Mouse (Mus musculus) liver, embryonic 18 days (tissue): ENCODE measurements around the gene Chtop. TPM values are rescaled to one million over a fixed set of nuclear protein-coding genes. Genes with fewer than 3 reads are reported as not detected.

Experiments used
- polyA plus RNA-seq: library from polyadenylated mRNA; depleted of rRNA; stranded (reverse); fragments of >200 nt; gene quantifications from 2 replicates; pipeline ENCODE4 v1.2.3, GENCODE M21; 2012; rRNA removed

Chtop gene
- 41.0 and 42.8 TPM in 2 replicates for polyA plus RNA-seq

GRCm38 (mm10) chr3:90508950-90509746, at the start of gene Chtop:
Gene Chtop (minus strand): TSS chr3:90509498.

GRCm38 (mm10) chr3:90537141-90537904, 28.0 kb upstream of the Chtop start, which contains the start of gene S100a16:
Gene S100a16 (plus strand): TSS chr3:90537254.

GRCm38 (mm10) chr3:90526580-90526979, 17.3 kb upstream of the Chtop start, which contains the start of gene S100a14:
Gene S100a14 (plus strand): TSS chr3:90526856.

GRCm38 (mm10) chr3:90513796-90514590, 4.7 kb upstream of the Chtop start, which contains the start of the genes S100a1 and S100a13:
Gene S100a1 (minus strand): TSS chr3:90514392.
Gene S100a13 (plus strand): TSS chr3:90514435.

GRCm38 (mm10) chr3:90490696-90491256, 18.5 kb downstream of the Chtop start, which contains the start of gene Snapin:
Gene Snapin (minus strand): TSS chr3:90491033.

GRCm38 (mm10) chr3:90475831-90476611, 33.3 kb downstream of the Chtop start, which contains the start of gene Ilf2:
Gene Ilf2 (plus strand): TSS chr3:90476126.

GRCm38 (mm10) chr3:90465686-90466310, 43.5 kb downstream of the Chtop start, which contains the start of gene Npr1:
Gene Npr1 (minus strand): TSS chr3:90465866.

Other genes starting within 250 kb of the Chtop start
- 4.3 and 5.1 TPM in 2 replicates for gene Dennd4b, start 244.3 kb downstream of the Chtop start, polyA plus RNA-seq
- gene Gatad2b, start 216.3 kb downstream of the Chtop start, polyA plus RNA-seq: 3.9 and 5.1 TPM in 2 replicates
- gene Slc27a3, start 119.6 kb downstream of the Chtop start, polyA plus RNA-seq: 2.1 and 2.4 TPM in 2 replicates
- 9.3 and 11.7 TPM in 2 replicates for gene Ints3, start 75.9 kb downstream of the Chtop start, polyA plus RNA-seq
- 13.2 and 15.2 TPM in 2 replicates for gene Npr1, start 43.6 kb downstream of the Chtop start, polyA plus RNA-seq
- 24.2 and 24.3 TPM in 2 replicates for gene Ilf2, start 33.4 kb downstream of the Chtop start, polyA plus RNA-seq
- gene Snapin, start 18.5 kb downstream of the Chtop start, polyA plus RNA-seq: 10.8 and 11.4 TPM in 2 replicates
- 63.9 and 76.4 TPM in 2 replicates for gene S100a1, start 4.9 kb upstream of the Chtop start, polyA plus RNA-seq
- 20.9 and 23.5 TPM in 2 replicates for gene S100a13, start 4.9 kb upstream of the Chtop start, polyA plus RNA-seq
- gene S100a14, start 17.4 kb upstream of the Chtop start, polyA plus RNA-seq: 0.13 and 0.25 TPM in 2 replicates
- 21.5 and 26.1 TPM in 2 replicates for gene S100a16, start 27.8 kb upstream of the Chtop start, polyA plus RNA-seq
- gene S100a3, start 51.1 kb upstream of the Chtop start, polyA plus RNA-seq: 0.12 and 0.13 TPM in 2 replicates
- gene S100a2, start 80.7 kb upstream of the Chtop start, polyA plus RNA-seq: not detected in 2 replicates
- gene Gm42674, start 92.4 kb upstream of the Chtop start, polyA plus RNA-seq: not detected in 2 replicates
- 3.9 and 6.9 TPM in 2 replicates for gene S100a4, start 94.3 kb upstream of the Chtop start, polyA plus RNA-seq
- not detected in 2 replicates for gene S100a5, start 99.0 kb upstream of the Chtop start, polyA plus RNA-seq
- 33.0 and 39.2 TPM in 2 replicates for gene S100a6, start 103.4 kb upstream of the Chtop start, polyA plus RNA-seq
- gene S100a7a, start 144.5 kb upstream of the Chtop start, polyA plus RNA-seq: 0.11 and 0.12 TPM in 2 replicates
- 2,991 and 4,044 TPM in 2 replicates for gene S100a8, start 159.5 kb upstream of the Chtop start, polyA plus RNA-seq
- gene S100a9, start 186.2 kb upstream of the Chtop start, polyA plus RNA-seq: 4,014 and 5,626 TPM in 2 replicates
- gene Pglyrp4, start 217.4 kb upstream of the Chtop start, polyA plus RNA-seq: 0.06 and 0.10 TPM in 2 replicates